Mouse (Mus musculus) liver, embryonic 12.5 days (tissue): ENCODE results near the gene Hbb-bh2. TPM values are rescaled to one million over a fixed set of nuclear protein-coding genes. Genes with fewer than 3 reads are reported as not detected.
"Not testable (repeated sequence)": the region's sequence is repeated elsewhere in the genome, so short reads cannot be mapped to it uniquely, and the experiment has no call there.

Source experiments
- ATAC-seq: fragments of 200-750 bp; cut with Nextera tagmentation; 2 replicates; pipeline ENCODE4 v1.8.0; 2017; ENCODE audit warnings: moderate number of reproducible peaks, mild to moderate bottlenecking, moderate library complexity
- H3K27ac ChIP-seq: fragments of 300-500 bp; sonication (generic); 2 replicates; pipeline ENCODE4 v1.5.1; 2016; ENCODE audit warnings: mild to moderate bottlenecking
- H3K27me3 ChIP-seq: fragments of 300-500 bp; sonication (generic); replicated peaks from 2 replicates; pipeline ENCODE4 v1.6.1; 2016; ENCODE audit warnings: mild to moderate bottlenecking, moderate library complexity
- H3K36me3 ChIP-seq: fragments of 300-500 bp; sonication (generic); 2 replicates; pipeline ENCODE4 v1.6.1; 2016; ENCODE audit warnings: mild to moderate bottlenecking, moderate library complexity
- H3K4me1 ChIP-seq: fragments of 300-500 bp; sonication (generic); 2 replicates; pipeline ENCODE4 v1.6.1; 2016
- H3K4me2 ChIP-seq: fragments of 300-500 bp; sonication (generic); 2 replicates; pipeline ENCODE4 v1.6.1; 2016; ENCODE audit warnings: mild to moderate bottlenecking, moderate library complexity
- H3K4me3 ChIP-seq: fragments of 300-500 bp; sonication (generic); 2 replicates; pipeline ENCODE4 v1.5.1; 2016; ENCODE audit warnings: mild to moderate bottlenecking, moderate library complexity
- H3K9ac ChIP-seq: fragments of 300-500 bp; sonication (generic); 2 replicates; pipeline ENCODE4 v1.6.1; 2016; ENCODE audit warnings: mild to moderate bottlenecking, moderate library complexity
- H3K9me3 ChIP-seq: fragments of 300-500 bp; sonication (generic); replicated peaks from 2 replicates; pipeline ENCODE4 v1.6.1; 2016; ENCODE audit warnings: mild to moderate bottlenecking, moderate library complexity
- WGBS: fragments of 180-500 bp; shearing (Covaris S2); methylation state at CpG from one replicate; pipeline ENCODE4 v1.1.7; 2016; ENCODE audit not compliant: insufficient replicate concordance; 5-methylcytosine and 5-hydroxymethylcytosine counted together
- polyA plus RNA-seq: library from polyadenylated mRNA; unstranded; fragments of >200 nt; fragmentation: Nextera tagmentation; extraction: Ambion mirVana; gene quantifications from 2 replicates; pipeline ENCODE4 v1.2.1, GENCODE M21; 2016

The Hbb-bh2 gene
- polyA plus RNA-seq, 1 experiment from 2014 or later, result 0.72 TPM

DNA sequence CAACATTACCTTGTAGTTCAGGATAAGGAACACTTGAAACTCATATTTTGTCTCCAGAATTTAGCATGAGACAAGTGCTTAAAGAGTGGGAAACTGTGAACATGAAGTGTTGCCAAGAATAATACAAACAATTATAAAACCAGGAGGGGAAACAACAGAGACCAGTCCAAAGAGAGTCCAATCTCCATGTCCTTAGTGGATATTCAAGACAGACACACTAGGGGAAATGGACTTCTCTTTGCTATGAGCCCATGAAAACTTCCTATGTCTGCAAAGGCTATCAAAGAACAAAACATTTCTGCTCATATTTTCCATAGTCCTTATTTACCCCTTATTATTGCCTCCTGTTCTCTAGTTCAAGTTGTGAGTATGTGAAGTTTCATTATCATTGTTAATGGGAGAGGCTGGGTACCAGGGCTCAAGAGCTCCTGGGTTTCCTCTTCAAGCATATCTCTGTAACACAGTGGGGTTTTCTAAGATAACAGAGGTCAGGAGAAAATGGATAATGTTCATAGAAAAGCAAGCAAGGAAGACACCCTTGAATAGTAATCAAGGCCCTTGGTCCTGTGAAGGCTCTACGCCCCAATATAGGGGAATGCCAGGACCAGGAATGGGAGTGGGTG lies 29.0 kb downstream of the Hbb-bh2 start:
- Histone ChIP-seq H3K36me3 (no peaks in the 10 kb centered on the region), H3K9ac (peak overlapping the region; percentile 68), H3K27ac (peak overlapping the region; percentile 95), H3K4me2 (peak overlapping the region; percentile 65), H3K4me1 (peaks cover 57% of the 10 kb centered on the region), H3K27me3 (no peaks in the 10 kb centered on the region), H3K4me3 (peak overlapping the region; percentile 36), H3K9me3 (no peaks in the 10 kb centered on the region)
- 8% methylated on average over 1 of the region's 1 CpGs for WGBS
- peak; percentile 73 for ATAC-seq

DNA sequence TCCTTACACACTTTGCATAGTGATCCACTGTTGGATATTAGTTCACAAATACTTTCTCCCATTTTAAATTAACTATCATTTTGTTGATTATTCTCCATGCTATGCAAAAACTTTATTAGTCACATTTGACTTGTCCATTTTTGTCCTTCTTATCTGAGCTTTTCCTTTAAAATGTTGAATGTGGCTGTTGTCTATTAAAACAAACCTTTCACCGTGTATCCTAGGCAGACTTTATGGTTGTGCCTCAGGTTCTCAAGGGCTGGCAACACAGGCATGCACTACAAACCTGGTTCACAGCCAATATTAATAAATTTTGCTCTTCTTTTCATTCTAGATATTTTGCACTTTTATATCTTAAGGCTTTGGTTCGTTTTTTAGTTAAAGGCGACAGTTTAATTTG lies 29.6 kb downstream of the Hbb-bh2 start:
- Histone ChIP-seq H3K27me3 (no peaks in the 10 kb centered on the region), H3K4me3 (peak overlapping the region; percentile 30), H3K27ac (peak overlapping the region; percentile 95), H3K9me3 (no peaks in the 10 kb centered on the region), H3K4me2 (peak overlapping the region; percentile 65), H3K9ac (peak overlapping the region; percentile 68; the same call in 1 of the 2 replicates), H3K36me3 (no peaks in the 10 kb centered on the region), H3K4me1 (peaks cover 52% of the 10 kb centered on the region)
- 37% methylated on average over 3 of the region's 3 CpGs for WGBS
- peak; percentile 21; the same call in 1 of the 2 replicates for ATAC-seq

DNA sequence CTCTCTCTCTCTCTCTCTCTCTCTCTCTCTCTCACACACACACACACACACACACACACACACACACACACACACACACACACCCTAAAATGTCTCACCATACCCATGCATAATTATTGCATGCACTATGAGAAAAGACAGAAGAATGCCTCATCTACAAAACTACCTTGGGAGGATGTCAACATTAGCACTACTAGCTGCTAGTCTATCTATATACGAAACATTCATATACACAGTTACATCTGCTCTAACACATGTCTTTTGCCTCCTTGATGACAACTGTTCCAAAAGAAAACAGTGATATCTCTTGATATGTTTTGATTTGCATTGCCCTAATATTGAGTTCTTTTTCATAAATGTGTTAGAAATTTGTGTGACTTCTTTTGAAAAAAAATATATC lies 30.0 kb downstream of the Hbb-bh2 start:
- Histone ChIP-seq H3K9me3 (no peaks in the 10 kb centered on the region), H3K36me3 (no peaks in the 10 kb centered on the region), H3K4me2 (peak overlapping the region; percentile 65), H3K4me1 (peaks cover 48% of the 10 kb centered on the region), H3K27me3 (no peaks in the 10 kb centered on the region), H3K27ac (peak overlapping the region; percentile 95), H3K4me3 (peak overlapping the region; percentile 30), H3K9ac (peak overlapping the region; percentile 68)
- no peak for ATAC-seq
- WGBS, result 46% methylated on average over 1 of the region's 1 CpGs

DNA sequence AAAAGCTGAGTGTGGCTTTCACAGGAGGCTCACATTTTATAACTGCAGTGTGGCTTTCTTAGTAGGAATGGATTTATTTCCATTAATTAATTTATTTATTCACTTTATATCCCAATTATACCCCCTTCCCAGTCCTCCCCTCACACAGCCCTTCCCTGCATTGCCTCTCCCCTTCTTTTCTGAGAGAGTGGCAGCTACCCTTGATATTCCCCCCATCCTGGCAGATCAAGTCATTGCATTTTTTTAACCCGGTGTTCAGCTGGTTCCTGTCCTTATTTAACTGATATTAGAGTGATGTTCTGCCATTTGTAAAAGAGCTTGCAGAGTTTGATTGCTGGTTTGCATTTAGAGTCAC lies 30.5 kb downstream of the Hbb-bh2 start:
- peak overlapping the region; percentile 95 for H3K27ac ChIP-seq
- no peaks in the 10 kb centered on the region for H3K27me3 ChIP-seq
- no peaks in the 10 kb centered on the region for H3K9me3 ChIP-seq
- H3K9ac ChIP-seq, result peak overlapping the region; percentile 68
- 20% methylated on average over 1 of the region's 1 CpGs for WGBS
- no peak for ATAC-seq
- H3K36me3 ChIP-seq, result no peaks in the 10 kb centered on the region
- peak overlapping the region; percentile 65 for H3K4me2 ChIP-seq
- H3K4me1 ChIP-seq, result peaks cover 44% of the 10 kb centered on the region
- peak overlapping the region; percentile 30 for H3K4me3 ChIP-seq

DNA sequence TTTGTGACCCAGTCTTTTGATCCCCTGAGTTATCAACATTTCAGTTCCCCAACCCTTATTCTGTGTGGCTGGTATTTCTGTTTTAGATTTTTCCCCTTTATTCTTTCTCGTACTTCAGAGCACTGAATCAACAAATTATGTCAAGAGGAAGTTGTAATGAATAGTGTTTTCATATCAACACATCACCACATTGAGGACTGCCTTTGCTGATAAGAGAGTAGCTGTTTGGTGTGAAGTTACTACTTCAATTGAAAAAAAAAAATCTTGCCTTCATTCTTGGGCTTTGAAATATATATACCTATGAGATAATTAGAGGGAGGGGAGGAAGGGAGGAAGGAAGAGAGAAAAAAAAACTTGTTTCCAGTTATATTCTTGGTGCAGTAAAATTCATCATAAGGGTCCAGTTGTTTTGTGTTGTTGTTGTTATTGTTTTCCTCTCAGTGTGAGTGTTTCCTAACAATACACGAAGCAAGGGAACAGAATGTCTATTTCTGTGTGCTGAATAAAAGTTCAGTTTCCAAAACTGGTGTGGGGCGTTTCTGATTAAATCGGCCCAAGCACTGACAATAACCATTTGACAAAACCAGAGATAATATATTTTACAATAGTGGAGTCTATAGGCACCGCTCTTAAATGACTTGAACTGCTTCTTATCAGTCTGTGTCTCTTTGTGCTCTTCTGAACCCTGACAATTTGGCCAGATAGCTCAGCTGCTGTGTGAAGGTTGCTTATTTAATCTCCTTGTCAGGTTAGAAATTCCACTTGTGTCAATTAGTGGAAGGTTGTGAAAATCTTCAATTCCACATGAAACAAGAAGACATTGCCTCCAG lies 31.1 kb downstream of the Hbb-bh2 start:
- H3K9ac ChIP-seq, result peak overlapping the region; percentile 68
- ATAC-seq, result no peak
- H3K4me3 ChIP-seq, result peak overlapping the region; percentile 30
- H3K4me1 ChIP-seq, result peaks cover 44% of the 10 kb centered on the region
- peak overlapping the region; percentile 65 for H3K4me2 ChIP-seq
- H3K9me3 ChIP-seq, result no peaks in the 10 kb centered on the region
- peak overlapping the region; percentile 95 for H3K27ac ChIP-seq
- no peaks in the 10 kb centered on the region for H3K27me3 ChIP-seq
- WGBS, result 6% methylated on average over 5 of the region's 5 CpGs
- no peaks in the 10 kb centered on the region for H3K36me3 ChIP-seq

DNA sequence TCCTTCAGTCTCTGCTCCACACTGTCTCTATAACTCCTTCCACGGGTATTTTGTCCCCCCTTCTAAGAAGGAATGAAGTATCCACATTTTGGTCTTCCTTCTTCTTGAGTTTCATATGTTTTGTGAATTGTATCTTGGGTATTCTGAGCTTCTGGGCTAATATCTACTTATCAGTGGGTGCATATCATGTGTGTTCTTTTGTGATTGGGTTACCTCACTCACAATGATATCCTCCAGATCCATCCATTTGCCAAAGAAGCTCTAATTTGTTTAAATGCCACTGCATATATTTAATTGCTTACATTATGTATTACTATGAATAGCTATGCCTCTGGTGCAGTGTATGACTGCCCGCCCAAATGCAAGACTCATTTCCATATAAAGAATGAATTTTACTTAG lies 32.2 kb downstream of the Hbb-bh2 start:
- ATAC-seq, H3K27me3 ChIP-seq, H3K9me3 ChIP-seq, H3K36me3 ChIP-seq, H3K4me3 ChIP-seq: not testable (repeated sequence)
- WGBS, result 44% methylated on average over 2 of the region's 2 CpGs
- Histone ChIP-seq H3K4me2 (peak overlapping the region; percentile 36), H3K4me1 (peaks cover 41% of the 10 kb centered on the region), H3K9ac (peak overlapping the region; percentile 63), H3K27ac (peak overlapping the region; percentile 89)

DNA sequence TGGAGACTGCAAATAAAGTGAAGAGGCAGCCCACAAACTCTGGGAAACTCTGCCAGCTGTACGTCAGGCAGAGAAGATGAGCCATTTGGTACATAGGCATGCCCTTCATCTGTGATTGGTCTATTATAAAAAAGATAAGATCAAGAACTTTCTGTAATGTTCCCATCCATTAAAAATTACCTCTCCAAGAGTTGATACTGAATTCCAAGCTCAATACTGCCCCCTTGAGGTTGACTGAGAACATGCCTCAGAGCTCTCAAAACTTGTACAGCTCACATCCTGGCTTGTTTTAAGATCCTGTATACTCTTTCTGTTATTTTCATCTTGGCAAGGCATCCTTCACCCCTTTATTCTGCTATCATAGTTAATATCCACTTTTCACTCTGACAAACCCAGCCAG lies 33.5 kb downstream of the Hbb-bh2 start:
- Histone ChIP-seq H3K36me3 (no peaks in the 10 kb centered on the region), H3K27ac (peak overlapping the region; percentile 75)

DNA sequence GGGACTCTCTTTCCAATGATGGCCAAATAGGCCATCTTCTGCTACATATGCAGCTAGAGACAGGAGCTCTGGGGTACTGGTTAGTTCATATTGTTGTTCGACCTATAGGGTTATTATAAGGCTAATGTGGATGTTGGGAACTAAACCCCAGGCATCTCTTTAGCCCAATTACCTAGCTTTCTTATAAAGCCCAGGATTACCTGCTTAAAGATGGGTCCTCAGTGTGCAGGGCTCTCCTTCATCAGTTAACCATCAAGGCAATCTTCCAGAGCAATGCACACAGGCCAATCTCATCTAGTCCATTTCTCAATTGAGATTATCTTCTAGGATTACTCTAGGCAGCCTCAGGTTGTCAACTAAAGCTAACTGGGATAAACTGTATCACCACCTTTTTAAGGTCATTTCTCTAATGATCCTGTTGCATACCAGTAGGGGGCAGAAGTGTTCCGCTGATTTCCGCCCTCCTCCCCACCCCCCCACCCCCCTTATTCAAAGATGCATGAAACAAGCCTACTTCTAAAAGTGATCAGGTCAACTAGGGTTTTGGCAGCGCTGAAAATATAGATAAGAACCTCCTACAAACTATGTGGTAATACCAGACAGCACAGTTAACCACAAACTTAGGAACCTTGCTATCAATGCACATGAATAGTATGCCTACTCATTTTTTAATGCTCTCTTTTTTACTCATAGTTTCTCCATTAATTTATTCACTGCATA lies 47.5 kb downstream of the Hbb-bh2 start:
- peaks cover 9% of the 10 kb centered on the region for H3K4me1 ChIP-seq
- no peaks in the 10 kb centered on the region for H3K27me3 ChIP-seq
- H3K36me3 ChIP-seq, result no peaks in the 10 kb centered on the region
- 2% methylated on average over 4 of the region's 4 CpGs for WGBS
- ATAC-seq, result peak; percentile 93
- H3K9me3 ChIP-seq, result no peaks in the 10 kb centered on the region
- peak overlapping the region; percentile 10; the same call in 1 of the 2 replicates for H3K27ac ChIP-seq
- no peak overlapping the region for H3K9ac ChIP-seq
- H3K4me2 ChIP-seq, result no peak overlapping the region
- no peak overlapping the region for H3K4me3 ChIP-seq

More for the DNA sequence above, 33.5 kb downstream of the Hbb-bh2 start:
- peak overlapping the region; percentile 40 for H3K9ac ChIP-seq
- no peak overlapping the region for H3K4me2 ChIP-seq
- H3K4me1 ChIP-seq, result peaks cover 41% of the 10 kb centered on the region
- ATAC-seq, result no peak
- no peak overlapping the region for H3K4me3 ChIP-seq
- WGBS, result 55% methylated on average over 1 of the region's 1 CpGs
- no peaks in the 10 kb centered on the region for H3K27me3 ChIP-seq
- no peaks in the 10 kb centered on the region for H3K9me3 ChIP-seq

DNA sequence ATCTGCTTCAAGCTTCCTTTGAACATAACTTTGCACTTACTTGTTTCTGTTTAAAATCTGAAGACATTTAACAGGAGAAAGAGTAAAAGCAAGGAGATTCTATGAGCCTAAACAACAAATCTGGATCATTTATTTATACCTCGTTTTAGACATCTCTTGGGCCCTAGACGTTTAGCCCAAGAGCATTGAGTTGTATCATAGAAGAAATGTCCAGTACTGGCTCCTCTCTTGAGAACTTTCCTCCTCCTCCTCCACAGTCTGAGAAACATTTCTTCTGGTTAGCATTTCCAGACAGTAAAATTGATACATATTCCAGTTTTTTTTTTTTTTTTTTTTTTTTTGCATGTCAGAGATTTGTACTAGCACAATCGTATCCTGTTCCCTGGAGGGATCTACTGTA lies 48.6 kb downstream of the Hbb-bh2 start, which contains the start of gene Olfr67:
TSS of gene Olfr67 (minus strand) at position 101 of the 400 bp plus-strand sequence.
- Histone ChIP-seq H3K9me3 (no peaks in the 10 kb centered on the region), H3K27ac (peak within 1 kb of the TSS; percentile 10; the same call in 1 of the 2 replicates), H3K4me3 (no peak within 1 kb of the TSS), H3K4me1 (peaks cover 9% of the 10 kb centered on the region), H3K4me2 (no peak within 1 kb of the TSS), H3K9ac (no peak within 1 kb of the TSS), H3K27me3 (no peaks in the 10 kb centered on the region), H3K36me3 (no peaks in the 10 kb centered on the region)
- 73% methylated on average over 3 of the region's 3 CpGs for WGBS
- no peak for ATAC-seq
